Mouse (Mus musculus): Measurements from ENCODE around the gene Grb10.

- TF ChIP-seq CTCF (IDR thresholded peaks at IDR 0.05; ENCODE audit: borderline replicate concordance, insufficient read depth, low read length) (no peak), POLR2A (IDR thresholded peaks at IDR 0.05; ENCODE audit: low read depth, low read length) (no peak)
Measured at GRCm38 (mm10) chr11:11993807-11994206, 44.7 kb downstream of the Grb10 start.
